Mouse (Mus musculus): ENCODE measurements around the gene Nudt9.

Gene Nudt9

DNA sequence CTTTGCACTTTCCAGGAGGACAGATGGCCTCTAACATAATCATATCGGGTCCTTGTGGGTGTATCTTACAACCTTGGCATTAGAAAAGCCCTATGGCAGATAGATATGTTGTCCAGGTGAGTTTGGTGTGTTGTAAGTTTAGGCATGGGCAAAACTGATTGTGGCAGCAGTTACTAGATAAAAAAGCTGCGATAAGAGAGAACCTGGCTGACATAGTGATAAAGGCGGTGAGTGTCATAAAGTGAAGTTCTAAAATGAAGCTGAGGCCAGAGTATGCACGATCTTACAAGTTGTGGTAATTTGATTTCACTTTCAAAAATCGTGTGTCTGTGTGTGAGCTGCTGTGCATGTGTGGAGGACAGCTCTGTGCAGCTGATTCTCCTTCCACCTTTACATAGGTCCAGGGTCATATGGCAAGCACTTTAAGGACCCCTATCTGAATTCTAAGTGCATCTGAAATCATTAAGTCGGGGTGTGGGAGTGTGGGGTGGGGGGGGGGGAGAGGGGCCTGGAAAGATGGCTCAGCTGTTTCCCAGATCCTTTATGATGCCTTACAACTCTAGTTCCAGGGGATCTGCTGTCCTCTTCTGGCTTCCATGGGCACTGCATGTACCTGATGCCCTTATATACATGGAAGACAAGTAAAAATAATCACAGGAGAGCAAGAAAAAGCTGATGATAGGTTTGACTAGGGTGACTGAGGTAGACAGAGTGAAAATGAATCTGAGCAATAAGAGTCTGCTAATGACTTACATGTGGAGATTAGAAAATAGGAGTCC is 6.8 kb upstream of the Nudt9 start:
- peak; percentile 69 for DNase-seq

DNA sequence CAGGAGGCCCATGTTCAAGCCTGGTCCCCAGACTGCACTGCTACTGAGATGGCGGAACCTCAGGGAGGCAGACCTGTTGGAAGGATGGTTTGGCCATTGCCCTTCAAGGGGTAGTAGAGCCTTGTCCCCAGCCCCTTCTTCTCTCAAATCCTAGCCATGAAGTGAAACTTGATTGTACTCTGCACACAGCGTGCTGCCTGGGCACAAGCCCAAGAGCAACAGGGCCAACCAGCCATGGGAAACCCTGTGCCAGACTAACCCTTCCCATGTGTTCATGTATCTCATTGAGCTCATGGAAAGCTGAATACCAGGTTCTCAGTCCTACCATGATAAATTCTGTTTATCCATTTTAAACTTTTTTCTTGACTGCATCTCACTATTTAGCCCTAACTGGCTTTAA is 3.2 kb upstream of the Nudt9 start:
- DNase-seq: no peak

DNA sequence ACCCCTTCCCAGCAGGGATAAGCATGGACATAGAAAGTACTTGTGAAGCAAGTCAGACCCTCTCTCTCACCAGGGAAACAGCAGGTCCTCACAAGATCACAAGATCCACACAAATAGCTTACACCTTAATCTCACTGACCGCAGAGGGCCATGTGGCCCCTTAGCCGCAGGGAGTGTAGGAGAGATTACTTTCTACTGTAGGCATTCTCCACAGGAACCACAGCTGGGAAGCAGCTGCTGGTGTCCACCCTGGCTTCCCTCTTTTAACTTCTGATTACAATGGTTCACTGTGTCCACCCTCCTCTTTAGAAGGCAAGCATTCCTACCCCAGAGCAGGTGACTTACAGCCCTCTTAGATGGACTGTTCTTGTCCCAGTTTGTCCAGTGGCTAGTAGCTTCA is 2.4 kb upstream of the Nudt9 start:
- no peak for DNase-seq

DNA sequence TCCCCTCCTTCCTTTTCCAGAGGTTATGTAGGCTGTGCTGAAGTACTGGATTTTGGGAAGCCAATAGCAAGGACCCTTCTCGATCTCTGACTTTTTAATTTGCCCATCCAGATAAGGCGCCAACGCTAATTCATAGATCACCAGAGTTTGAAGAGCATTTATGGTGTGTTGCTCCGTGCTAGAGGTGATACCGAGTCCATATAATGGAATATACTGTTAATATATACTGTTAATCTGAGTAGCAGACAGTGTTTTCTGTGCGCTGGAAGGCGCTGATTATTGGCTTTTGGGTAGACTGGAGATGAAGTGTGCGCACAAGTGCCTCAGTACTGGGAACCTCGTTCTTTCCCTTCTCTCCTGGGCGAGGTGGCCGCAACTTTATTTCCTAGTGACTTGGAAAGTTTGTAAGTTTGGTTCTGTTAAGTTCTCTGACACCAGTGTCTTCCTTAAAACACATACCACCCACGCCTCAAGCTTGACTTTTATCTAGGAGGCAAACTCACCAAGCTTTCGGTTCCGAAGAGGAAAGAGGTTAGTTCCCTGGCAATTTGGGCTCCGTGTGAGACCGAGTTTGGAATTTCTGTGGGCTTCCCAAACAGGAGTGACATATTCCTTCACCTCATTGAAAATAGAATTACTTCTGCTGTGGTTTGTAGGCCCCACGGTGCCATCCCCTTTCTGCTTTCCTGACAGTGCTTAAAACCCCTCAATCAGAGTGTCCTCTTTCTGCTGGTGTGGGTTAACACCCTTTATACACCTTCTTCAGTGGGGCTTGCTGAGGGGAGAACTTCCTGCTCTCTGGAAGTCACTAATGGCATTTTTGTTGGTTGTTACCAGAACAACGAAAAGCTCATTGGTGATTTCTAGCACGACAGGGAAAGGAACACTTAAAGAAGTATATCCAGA is 1.3 kb downstream of the Nudt9 start:
- DNase-seq: peak; percentile 35

DNA sequence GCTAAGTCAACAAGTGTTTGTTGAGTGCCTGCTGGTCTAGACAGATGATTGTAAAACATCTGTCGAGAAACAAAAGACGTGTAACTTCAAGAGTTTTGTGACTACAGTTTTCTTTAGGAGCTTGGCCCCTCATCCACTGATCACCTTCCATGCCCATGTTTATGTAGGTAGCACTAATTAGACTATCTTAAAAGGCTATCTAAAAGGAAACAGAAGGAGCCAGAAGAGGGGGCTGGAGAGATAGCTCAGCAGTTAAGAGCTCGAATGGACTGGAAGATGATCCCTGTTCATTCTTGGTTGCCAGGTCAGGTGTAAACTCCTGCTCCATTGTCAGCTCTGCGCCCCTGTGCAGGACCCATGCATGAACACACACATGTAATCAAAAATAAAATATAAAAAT is 2.0 kb downstream of the Nudt9 start:
- no peak for DNase-seq

DNA sequence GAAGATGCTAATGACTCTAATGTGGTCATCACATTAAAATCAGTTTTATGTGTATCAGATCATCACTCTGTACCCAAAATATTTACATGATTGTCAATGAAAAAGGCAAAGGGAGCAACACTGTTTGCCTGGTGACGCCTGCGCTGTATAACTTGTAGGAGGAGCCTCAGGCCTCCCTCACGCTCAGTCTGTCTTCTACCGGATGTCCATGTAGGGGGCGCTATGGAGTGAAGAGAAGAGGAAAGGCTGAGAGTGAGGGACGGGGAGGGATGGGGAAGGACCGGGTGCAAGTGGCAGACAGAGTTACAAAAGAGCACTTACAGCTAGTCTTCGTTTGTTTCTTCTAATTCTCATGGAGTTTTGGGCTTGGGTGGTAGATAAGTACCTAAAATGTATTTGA is 6.8 kb downstream of the Nudt9 start:
- peak; percentile 51 for DNase-seq

DNA sequence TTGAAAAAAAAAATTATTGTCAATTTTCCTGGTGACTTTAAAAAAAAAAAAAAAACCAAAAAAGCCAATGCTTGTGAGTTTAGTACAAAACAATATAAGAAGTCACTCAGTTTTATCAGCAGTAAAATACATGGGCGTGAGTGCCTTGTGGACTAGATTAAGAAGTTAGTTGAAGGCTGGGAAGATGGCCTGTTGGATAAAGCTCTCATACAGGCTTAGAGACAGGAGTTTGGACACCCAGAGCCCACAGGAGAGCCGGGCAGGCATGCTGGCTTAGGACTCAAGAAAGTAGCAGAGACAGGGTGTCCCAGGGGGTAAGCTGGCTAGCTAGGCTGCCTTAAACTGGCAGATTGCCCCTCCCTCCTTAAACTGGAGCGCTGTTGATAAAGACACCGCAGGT is 8.8 kb downstream of the Nudt9 start:
- no peak for DNase-seq

DNA sequence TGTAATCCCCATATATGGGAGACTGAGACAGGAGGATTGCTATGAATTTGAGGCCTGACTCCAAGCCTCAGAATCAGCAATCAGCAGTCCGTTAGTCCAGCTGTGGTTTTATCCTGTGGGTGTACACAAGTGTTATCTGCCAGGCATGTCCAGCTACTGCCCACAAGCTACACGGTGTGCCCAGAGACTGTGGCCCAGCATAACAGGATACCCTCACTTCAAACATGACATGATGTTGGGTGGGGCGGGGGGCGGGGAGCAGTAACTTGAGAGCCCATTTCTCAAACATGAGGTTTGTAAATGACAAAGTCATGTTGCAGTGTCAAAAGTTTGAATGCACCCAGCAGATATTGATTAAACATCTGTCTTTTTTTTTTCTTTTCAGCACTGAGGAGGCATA is 9.7 kb downstream of the Nudt9 start:
- DNase-seq: no peak

DNA sequence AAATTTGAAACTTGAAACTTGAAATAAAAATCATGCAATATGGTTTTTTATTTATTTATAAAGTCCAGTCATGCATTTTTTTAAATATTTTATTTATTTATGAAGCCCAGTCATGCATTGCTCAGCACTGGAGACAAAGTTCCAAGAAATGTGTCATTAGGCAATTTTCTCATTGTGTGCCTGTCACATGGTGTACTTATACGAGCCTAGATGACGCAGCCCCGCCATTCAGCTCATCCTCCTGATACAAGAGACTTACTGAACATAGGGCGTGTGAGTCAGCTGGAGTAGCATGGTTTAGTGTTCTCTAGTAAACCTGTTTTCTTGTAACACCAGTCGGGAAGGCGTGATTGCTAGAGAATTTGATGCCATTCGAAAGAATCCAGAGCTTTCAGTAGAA is 10.2 kb downstream of the Nudt9 start:
- no peak for DNase-seq

DNA sequence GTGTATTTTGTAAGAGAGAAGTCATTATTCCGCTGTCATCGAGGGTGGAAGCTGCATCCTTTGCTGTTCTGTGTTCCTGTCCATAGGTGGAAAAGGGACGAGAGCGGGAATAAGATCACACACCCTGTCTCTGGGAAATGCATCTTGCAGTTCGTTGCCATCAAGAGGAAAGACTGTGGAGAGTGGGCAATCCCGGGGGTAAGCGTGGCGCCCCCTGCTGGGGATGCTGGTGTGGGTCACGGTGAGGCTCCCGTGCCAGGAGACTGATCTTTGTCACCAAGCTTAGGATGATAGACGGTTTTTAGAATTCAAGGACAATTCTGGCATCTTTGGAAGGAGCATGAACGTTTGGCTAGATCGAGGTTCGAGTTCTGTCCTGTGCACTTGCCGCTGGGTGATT is 11.9 kb downstream of the Nudt9 start:
- peak; percentile 82 for DNase-seq

DNA sequence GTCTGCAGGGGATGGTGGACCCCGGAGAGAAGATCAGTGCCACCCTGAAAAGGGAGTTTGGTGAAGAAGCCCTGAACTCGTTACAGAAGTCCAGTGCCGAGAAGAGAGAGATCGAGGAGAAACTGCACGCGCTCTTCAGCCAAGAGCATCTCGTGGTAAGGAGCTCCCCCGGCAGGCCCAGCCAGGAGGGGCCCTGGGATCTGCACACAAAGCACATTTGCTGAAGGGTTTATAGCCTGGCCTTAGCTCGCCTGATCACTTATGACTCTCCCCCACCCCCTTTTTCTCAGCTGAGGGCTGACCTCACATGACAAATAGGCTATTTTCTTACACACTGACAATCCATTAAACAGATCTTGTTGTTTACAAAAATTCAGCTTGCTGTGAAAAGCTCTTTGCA is 13.5 kb downstream of the Nudt9 start:
- no peak for DNase-seq

DNA sequence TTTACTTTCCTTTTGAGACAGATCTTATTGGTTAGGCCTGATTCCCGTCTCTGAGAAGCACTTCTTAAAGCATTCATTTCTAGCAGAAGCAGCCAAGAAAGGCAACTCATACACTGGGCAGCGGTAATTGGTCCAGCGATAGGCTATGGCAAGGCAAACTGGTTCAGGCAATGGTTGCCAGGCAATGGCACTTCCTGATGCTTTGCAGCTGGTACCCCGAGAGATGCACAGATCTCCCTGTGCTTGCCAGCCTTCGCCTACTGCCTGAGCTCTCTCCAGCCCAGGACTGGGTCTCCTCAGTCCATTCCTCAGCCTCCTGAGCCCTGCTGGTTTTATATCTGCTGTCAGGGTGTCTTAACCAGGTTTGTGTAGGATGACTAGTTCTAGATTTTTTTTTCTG is 14.3 kb downstream of the Nudt9 start:
- DNase-seq: no peak

DNA sequence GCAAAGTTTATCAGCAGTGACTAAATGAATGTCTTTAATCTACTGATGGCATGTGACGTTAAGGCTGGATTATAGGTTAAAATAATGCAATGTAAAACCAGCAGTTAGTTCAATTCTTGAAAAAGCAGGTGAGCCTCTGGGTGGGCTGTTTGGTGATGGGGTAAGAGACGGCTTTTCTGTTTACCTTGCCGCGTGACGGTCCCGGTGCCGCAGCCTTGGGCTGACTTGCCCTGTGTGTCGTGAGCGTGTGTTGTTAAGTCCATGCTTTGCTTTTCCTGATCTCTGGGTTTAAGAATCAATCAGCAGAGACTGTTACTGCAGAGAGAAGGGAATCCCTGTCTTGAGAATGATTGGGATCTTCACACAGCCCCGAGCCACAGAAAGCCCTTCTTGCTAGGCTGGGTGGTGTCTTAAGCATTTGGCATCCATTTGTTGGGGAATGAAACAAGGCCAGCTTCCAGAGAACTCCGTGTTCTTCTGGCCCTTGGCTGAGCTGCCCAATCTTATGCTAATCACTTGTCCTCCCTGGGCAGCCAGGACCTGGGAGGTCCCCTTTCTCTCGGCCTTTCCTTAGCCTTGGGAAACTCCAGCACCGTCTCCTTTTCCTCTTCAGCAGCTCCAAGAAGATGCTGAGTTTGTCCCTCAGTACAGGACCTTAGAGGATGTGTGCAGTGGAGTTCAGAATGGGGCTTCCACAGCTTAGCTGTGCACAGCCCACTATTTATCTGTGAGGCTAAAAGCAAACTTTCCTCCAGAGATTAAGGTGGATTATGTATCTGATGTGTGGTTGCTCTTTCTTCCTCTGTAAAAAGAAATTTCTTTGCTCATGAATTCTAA is 16.0 kb downstream of the Nudt9 start:
- DNase-seq: no peak

DNA sequence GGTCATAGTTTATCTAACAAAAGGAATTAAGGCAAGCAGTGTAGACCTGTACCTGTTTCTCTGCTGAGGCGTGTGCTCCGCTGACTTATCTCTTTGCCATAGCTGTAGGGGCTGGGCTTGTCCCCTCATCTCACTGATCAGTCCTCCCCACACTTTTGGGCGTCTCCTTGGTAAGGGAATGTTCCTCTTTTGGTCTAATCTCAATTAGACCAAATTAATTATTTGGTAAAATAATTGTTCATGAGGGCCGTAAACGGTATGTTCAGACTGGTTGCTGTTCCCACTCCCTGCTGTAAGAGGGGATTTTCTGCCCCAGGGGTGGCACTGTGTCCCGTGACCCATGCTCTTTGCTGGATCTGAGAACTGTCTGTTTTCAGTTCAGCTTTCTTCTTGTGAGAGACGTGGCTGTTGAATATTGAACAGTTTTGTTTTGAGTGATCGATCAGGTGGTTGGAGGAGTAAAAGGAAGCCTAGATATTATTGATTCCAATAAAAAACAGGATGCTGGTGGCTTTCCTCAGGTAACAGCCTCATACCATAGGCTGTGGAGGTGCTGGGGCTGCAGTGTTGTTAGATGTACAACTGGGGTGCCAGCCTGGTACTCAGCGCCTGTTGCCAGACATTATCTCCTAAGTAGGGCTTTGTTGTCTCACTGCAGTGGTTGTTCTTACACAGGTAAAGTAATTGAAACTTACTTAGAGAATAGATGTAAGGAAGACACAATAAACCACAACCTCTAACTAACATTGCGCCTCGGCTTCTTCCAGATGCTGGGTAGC is 16.9 kb downstream of the Nudt9 start:
- no peak for DNase-seq

DNA sequence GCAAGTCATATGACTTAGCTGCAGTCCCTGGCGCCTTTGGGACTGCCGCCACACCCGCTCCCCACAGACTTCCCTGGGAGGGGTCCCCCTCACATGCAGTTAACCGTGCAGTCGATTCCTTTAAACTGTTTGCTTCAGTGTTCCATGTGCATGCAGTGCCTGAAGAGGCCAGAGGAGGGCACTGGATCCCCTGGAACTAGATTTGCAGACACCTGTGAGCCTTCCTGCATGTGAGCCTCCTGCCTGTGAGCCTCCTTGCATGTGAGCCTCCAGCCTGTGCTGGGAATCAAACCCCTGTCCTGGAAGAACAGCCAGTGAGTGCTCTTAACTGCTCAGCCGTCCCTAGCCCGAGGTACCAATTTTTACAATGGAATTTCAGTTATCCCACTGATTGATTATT is 22.6 kb downstream of the Nudt9 start:
- DNase-seq: peak; percentile 31

DNA sequence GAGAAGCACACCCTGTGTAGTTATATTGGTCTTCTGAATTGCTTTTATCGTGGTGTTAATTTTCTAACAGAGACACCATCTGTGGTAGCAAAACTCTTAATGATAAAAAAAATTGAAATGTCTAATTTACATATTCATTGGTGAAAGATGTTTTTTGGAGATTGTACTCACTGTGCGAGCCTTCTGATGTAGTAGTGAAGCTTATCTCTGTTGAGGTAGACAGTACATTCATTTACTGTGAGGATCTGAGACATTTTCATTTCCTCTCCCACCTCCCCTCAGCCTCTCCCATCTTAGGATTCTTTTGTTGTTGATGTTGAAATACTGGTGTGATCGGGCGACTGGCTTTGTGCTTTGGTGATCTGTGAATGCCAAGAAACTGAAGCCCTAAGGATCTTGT is 24.9 kb downstream of the Nudt9 start:
- DNase-seq: no peak

DNA sequence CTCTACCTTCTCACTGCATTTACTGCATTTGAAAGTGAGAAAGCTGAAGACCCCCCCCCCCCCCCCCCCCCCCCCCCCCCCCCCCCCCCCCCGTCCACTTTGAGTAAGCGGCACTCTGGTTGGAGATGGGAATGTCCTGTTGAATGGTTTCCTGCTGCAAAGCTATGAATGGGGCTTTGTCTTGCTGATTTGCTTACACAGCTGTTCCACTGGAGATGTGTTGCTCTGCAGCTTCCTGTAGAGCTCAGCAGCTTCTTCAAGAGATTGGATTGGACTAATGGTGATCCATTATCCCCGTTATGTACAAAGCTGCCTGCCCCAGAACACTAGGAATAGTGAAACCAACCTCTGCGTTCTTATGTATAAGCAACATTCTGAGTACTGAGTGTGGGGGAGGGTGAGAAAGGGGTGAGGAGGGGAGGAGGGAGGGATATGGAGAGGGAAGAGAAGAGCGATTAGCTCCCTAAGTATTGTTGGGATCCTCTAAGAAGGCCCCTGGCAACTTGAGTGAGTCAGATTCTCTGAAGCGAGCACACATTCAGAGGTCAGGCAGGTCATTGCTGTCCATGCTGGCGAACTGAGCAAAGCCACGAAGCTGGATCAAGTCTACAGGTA is 26.3 kb downstream of the Nudt9 start:
- no peak for DNase-seq

DNA sequence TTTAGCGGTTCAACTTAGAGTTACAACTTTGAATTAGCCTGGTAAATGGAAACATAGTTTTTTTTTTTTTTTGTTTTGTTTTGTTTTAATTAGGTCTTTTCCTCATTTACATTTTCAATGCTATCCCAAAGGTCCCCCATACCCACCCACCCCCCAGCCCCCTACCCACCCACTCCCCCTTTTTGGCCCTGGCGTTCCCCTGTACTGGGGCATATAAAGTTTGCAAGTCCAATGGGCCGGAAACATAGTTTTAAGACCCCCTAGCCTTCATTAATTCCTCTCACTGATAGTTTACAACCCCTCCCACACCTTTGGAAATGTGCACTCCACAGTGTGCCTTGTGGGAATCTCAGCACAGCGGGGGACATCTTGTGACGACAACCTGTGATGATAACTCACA is 27.5 kb downstream of the Nudt9 start:
- DNase-seq: no peak

DNA sequence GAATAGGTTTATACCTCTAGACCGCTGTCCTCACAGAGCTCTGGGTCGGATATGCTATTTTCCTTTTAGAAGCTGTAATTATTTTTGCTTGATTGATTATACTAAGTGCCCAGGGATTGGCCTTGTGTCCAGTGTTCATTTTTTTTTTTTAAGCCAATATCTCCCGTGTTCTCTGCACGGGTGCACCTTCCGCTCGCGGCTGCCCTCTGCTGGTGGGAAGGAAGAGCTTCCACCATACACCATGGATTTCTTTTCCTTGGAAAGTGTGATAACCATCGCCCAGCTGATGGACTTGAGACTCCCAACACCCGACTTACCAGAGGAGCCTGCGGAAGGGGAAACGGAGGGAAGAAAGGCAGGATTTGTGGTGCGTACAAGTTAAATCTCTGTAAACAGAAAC is 28.3 kb downstream of the Nudt9 start:
- peak; percentile 61 for DNase-seq

DNA sequence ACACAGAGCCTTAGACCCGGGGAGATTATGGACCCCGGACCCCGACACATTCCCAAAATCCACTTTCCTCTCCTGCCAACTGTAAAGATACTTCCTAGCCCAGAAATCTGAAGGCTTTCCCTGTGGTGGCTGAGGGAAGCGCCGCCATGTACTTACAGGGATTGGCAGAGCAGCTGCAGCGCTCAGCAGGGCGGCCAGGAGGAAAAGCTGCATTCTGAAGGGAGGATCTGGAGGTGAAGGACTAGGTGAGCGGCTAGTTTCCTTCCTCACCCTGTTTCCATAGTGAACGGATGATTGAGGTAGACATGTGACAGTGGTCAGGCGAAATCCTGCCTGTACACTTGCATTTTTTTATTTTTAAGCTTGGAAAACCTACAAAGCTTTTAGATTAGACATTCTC is 30.3 kb downstream of the Nudt9 start:
- DNase-seq: no peak

DNA sequence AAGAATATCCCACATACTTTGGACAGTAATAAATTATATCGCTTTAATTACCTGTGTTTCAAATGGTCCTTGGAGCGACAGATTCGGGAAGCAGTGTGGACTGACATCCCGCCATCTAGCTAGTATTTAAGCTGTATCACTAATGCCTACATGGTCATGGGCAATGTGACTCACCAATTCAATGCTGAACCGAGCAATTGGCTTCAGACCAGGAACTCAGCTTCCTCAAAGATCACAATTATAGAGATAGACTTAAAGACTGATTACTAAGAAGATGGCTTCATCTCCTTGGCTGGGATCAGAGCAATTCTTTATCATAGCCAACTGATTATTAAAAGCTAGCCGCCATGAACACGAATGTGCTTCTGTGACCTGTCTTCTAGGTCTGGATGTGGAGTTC is 31.4 kb downstream of the Nudt9 start, which contains the start of gene Gm17660:
Gene Gm17660, minus strand, starts transcription at position 101 of the 400 bp plus-strand sequence.
- DNase-seq: no peak

DNA sequence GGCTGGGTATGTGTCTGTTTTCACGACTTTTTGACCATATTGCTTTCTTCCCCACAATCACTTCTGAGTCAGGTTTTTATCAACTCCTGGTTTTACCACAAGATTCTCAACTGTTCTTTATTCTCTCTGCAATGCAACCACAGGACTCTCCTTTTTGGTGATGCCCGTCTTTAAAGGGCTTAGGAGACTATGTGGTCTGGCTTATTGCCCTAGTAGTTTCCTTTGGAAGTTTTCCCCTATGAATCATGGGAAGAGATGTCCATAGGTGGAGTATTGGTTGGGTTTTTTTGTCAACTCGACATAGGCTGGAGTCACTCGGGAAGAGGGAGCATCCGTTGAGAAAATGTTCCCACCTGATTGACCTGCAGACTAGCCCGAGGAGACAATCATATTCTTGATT is 34.6 kb downstream of the Nudt9 start:
- no peak for DNase-seq
